ENCODE assay signal across 9 mouse cellular contexts in the genomic region with DNA sequence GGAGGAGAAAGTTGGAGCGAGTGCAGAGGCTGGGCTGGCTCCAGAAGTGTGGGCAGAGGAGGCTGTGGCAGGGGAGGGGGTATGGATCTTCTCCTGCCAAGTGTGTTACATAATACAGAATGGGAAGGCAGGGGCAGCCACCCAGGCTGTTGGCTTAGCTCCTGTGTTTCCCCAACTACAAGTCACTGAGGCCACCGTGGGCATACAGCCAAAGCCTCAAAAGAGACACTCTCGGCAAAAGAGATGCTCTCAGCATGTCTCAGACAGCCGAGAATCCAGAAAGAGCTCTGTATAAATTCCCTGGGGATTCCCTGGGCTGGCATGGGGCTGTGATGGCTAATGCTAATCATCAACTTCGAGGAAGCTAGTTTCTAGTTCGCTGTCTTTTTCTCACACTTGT.
DNase-seq lines count a peak whose midpoint lies in the region; ATAC-seq and TF ChIP-seq lines count a peak whose summit lies in the region.
"Had no signal": no experiment of that assay in that cellular context is flagged by ENCODE, and none has a peak within 500 bp of the region (broad histone marks: within the 10 kb centered on the region; RNA-seq: fewer than 3 reads in every experiment).

No protein-coding gene starts in this region.

- no peaks in the 10 kb centered on the region for H3K4me1 ChIP-seq in kidney, embryonic 14.5 days (ENCODE audit: control insufficient read depth, insufficient read depth, low read length)
- no peaks in the 10 kb centered on the region; the same call in 1 of the 2 replicates for H3K4me1 ChIP-seq in hindbrain, embryonic 16.5 days (ENCODE audit: control insufficient read depth, insufficient read depth, low read depth, low read length)
- H3K4me1 ChIP-seq in midbrain, postnatal 0 days (ENCODE audit: insufficient read depth, low read length) = no peaks in the 10 kb centered on the region
- H3K4me1 ChIP-seq in liver, embryonic 12.5 days = no peaks in the 10 kb centered on the region
- H3K4me1 ChIP-seq: limb, embryonic 15.5 days had no signal

- DNase-seq in kidney, postnatal 36 days = peak; percentile 12 to 23
- peak; percentile 63 for DNase-seq in brain, adult 2 months (ENCODE audit: low read depth, low spot score)
- peak; percentile 91 for DNase-seq in midbrain, postnatal 0 days (ENCODE audit: low spot score)
- no peak for DNase-seq in thymus, adult 18-20 months
- DNase-seq in kidney, adult 9 months = no peak

- H3K4me3 ChIP-seq in kidney, embryonic 14.5 days (ENCODE audit: low read length) = no peak overlapping the region
- no peak overlapping the region for H3K4me3 ChIP-seq in hindbrain, embryonic 16.5 days (ENCODE audit: low read length)
- H3K4me3 ChIP-seq in midbrain, postnatal 0 days (ENCODE audit: low read depth, low read length) = no peak overlapping the region
- no peak overlapping the region for H3K4me3 ChIP-seq in liver, embryonic 12.5 days
- H3K4me3 ChIP-seq: limb, embryonic 15.5 days had no signal

- no peak for ATAC-seq in kidney, embryonic 14.5 days (ENCODE audit: low FRiP score, low TSS enrichment)
- ATAC-seq in hindbrain, embryonic 16.5 days = peak; percentile 95
- ATAC-seq in midbrain, postnatal 0 days (ENCODE audit: low FRiP score) = peak; percentile 78
- ATAC-seq in liver, embryonic 12.5 days = no peak

- no peaks in the 10 kb centered on the region for H3K9me3 ChIP-seq in kidney, embryonic 14.5 days (ENCODE audit: control insufficient read depth, low read length)
- no peaks in the 10 kb centered on the region for H3K9me3 ChIP-seq in hindbrain, embryonic 16.5 days (ENCODE audit: control insufficient read depth, low read length)
- H3K9me3 ChIP-seq in midbrain, postnatal 0 days (ENCODE audit: low read length) = no peaks in the 10 kb centered on the region
- no peaks in the 10 kb centered on the region for H3K9me3 ChIP-seq in liver, embryonic 12.5 days (replicated peaks)
- H3K9me3 ChIP-seq: limb, embryonic 15.5 days had no signal

- H3K9ac ChIP-seq in kidney, embryonic 14.5 days (ENCODE audit: low read depth, low read length) = no peak overlapping the region
- H3K9ac ChIP-seq in hindbrain, embryonic 16.5 days (ENCODE audit: low read depth, low read length) = no peak overlapping the region
- H3K9ac ChIP-seq in midbrain, postnatal 0 days (replicated peaks; ENCODE audit: low read length, poor library complexity, severe bottlenecking) = no peak overlapping the region
- H3K9ac ChIP-seq in liver, embryonic 12.5 days = no peak overlapping the region
- H3K9ac ChIP-seq: limb, embryonic 15.5 days had no signal

- WGBS in kidney, embryonic 14.5 days = 85% methylated on average over 6 of the region's 6 CpGs
- WGBS in hindbrain, embryonic 16.5 days = 26% methylated on average over 6 of the region's 6 CpGs
- WGBS in midbrain, postnatal 0 days = 38% methylated on average over 6 of the region's 6 CpGs
- 65% methylated on average over 6 of the region's 6 CpGs for WGBS in liver, embryonic 12.5 days (ENCODE audit: insufficient replicate concordance)

- TF ChIP-seq CTCF in midbrain, postnatal 0 days (IDR thresholded peaks at IDR 0.05) = no peak

- no peaks in the 10 kb centered on the region for H3K36me3 ChIP-seq in kidney, embryonic 14.5 days (ENCODE audit: control insufficient read depth, insufficient read depth, low read length)
- no peaks in the 10 kb centered on the region for H3K36me3 ChIP-seq in hindbrain, embryonic 16.5 days (ENCODE audit: control insufficient read depth, insufficient read depth, low read length)
- no peaks in the 10 kb centered on the region for H3K36me3 ChIP-seq in midbrain, postnatal 0 days (ENCODE audit: insufficient read depth, low read length)
- H3K36me3 ChIP-seq in liver, embryonic 12.5 days = no peaks in the 10 kb centered on the region
- H3K36me3 ChIP-seq: limb, embryonic 15.5 days had no signal

- H3K27ac ChIP-seq in kidney, embryonic 14.5 days (ENCODE audit: low read depth, low read length) = no peak overlapping the region
- no peak overlapping the region for H3K27ac ChIP-seq in hindbrain, embryonic 16.5 days (ENCODE audit: low read depth, low read length)
- H3K27ac ChIP-seq in midbrain, postnatal 0 days (ENCODE audit: low read depth, low read length) = no peak overlapping the region
- H3K27ac ChIP-seq in liver, embryonic 12.5 days = no peak overlapping the region
- H3K27ac ChIP-seq: limb, embryonic 15.5 days had no signal

- H3K4me2 ChIP-seq in kidney, embryonic 14.5 days (replicated peaks; ENCODE audit: low read depth, low read length) = no peak overlapping the region
- H3K4me2 ChIP-seq in hindbrain, embryonic 16.5 days (ENCODE audit: low read length) = no peak overlapping the region
- H3K4me2 ChIP-seq in midbrain, postnatal 0 days (ENCODE audit: low read depth, low read length, poor library complexity, severe bottlenecking) = no peak overlapping the region
- no peak overlapping the region for H3K4me2 ChIP-seq in liver, embryonic 12.5 days
- H3K4me2 ChIP-seq: limb, embryonic 15.5 days had no signal

- H3K27me3 ChIP-seq in kidney, embryonic 14.5 days (ENCODE audit: control insufficient read depth, insufficient read depth, low read length) = no peaks in the 10 kb centered on the region
- H3K27me3 ChIP-seq in hindbrain, embryonic 16.5 days (replicated peaks; ENCODE audit: control insufficient read depth, insufficient read depth, low read length) = no peaks in the 10 kb centered on the region
- H3K27me3 ChIP-seq in midbrain, postnatal 0 days (ENCODE audit: insufficient read depth, low read length) = no peaks in the 10 kb centered on the region
- H3K27me3 ChIP-seq in liver, embryonic 12.5 days (replicated peaks) = peaks cover 2% of the 10 kb centered on the region; the same call in 1 of the 2 replicates
- H3K27me3 ChIP-seq: limb, embryonic 15.5 days had no signal

Comparison
In these comparisons a context has a peak if more than half of its experiments do, and no peak if none do; other contexts are left out.
1. DNase-seq: peak in kidney, postnatal 36 days (2 of 2), brain, adult 2 months (single experiment) and midbrain, postnatal 0 days (single experiment); none in thymus, adult 18-20 months (0 of 2) and kidney, adult 9 months (single experiment).
2. ATAC-seq: peak in hindbrain, embryonic 16.5 days (single experiment) and midbrain, postnatal 0 days (single experiment); none in kidney, embryonic 14.5 days (single experiment) and liver, embryonic 12.5 days (single experiment).